Mouse (Mus musculus) CH12.LX (cell line): Measurements from ENCODE around the gene Arl6ip5. TPM values are rescaled to one million over a fixed set of nuclear protein-coding genes. Genes with fewer than 3 reads are reported as not detected.

ENCODE experiments used
- DNase-seq: peaks from one replicate; pipeline ENCODE4 v3.0.0-alpha.2; 2013; ENCODE audit errors: extremely low read depth
- H3K27ac ChIP-seq: 2 replicates; pipeline ENCODE4 v1.5.1; 2012; ENCODE audit warnings: low read depth, mild to moderate bottlenecking, control low read depth, moderate library complexity; ENCODE audit not compliant: insufficient read depth
- H3K27me3 ChIP-seq: replicated peaks from 2 replicates; pipeline ENCODE3; 2012; ENCODE audit warnings: inconsistent platforms
- H3K36me3 ChIP-seq, 2 experiments: replicated peaks in 1 of 2; 2 replicates each; pipeline versions ENCODE3 to v1.6.1; 2012; ENCODE audit warnings: inconsistent platforms in 1 of 2, low read length in 1 of 2, mild to moderate bottlenecking in 1 of 2, mixed read lengths in 1 of 2, moderate library complexity in 1 of 2; ENCODE audit not compliant: control insufficient read depth in 1 of 2, insufficient read depth in 1 of 2
- H3K4me1 ChIP-seq, 2 experiments: 2 replicates each; pipeline ENCODE4 v1.6.1; 2012; ENCODE audit warnings: inconsistent platforms in 1 of 2, moderate library complexity in 1 of 2; ENCODE audit not compliant: insufficient read depth in 2 of 2, control insufficient read depth in 1 of 2
- H3K4me2 ChIP-seq: 2 replicates; pipeline ENCODE4 v1.6.1; 2012; ENCODE audit warnings: low read depth, mild to moderate bottlenecking, control low read depth; ENCODE audit not compliant: poor library complexity, insufficient read depth, severe bottlenecking
- H3K4me3 ChIP-seq, 3 experiments: fragments of 150-350 bp in 1 of 3; sonication (generic) in 1 of 3; replicated peaks in 1 of 3; 2 replicates each; pipeline versions ENCODE3 to v1.5.1; 2011 to 2012; ENCODE audit warnings: low read depth in 2 of 3, low read length in 2 of 3, mild to moderate bottlenecking in 2 of 3, moderate library complexity in 2 of 3, control low read depth in 1 of 3, improper control_type of control experiment in 1 of 3, inconsistent platforms in 1 of 3, mixed read lengths in 1 of 3; ENCODE audit not compliant: poor library complexity in 1 of 3
- H3K79me2 ChIP-seq: replicated peaks from 2 replicates; pipeline ENCODE4 v1.6.1; 2012; ENCODE audit warnings: mild to moderate bottlenecking, moderate library complexity; ENCODE audit not compliant: control insufficient read depth, poor library complexity, insufficient read depth, severe bottlenecking; ENCODE audit errors: extremely low read depth
- H3K9ac ChIP-seq: 2 replicates; pipeline ENCODE4 v1.6.1; 2012; ENCODE audit warnings: low read depth, mild to moderate bottlenecking, control low read depth, moderate library complexity; ENCODE audit not compliant: insufficient read depth
- H3K9me3 ChIP-seq: replicated peaks from 2 replicates; pipeline ENCODE3; 2012; ENCODE audit warnings: low read length, inconsistent platforms, mixed read lengths
- CHD1 ChIP-seq: IDR thresholded peaks from 2 replicates; pipeline ENCODE4 v1.6.1; 2012; ENCODE audit warnings: low read depth, low read length, improper control_type of control experiment, inconsistent platforms
- CHD2 ChIP-seq: IDR thresholded peaks from 2 replicates; pipeline ENCODE4 v1.6.1; 2011; ENCODE audit warnings: low read length, improper control_type of control experiment
- CTCF ChIP-seq, 2 experiments: IDR thresholded peaks in 1 of 2; conservative IDR thresholded peaks in 1 of 2; 2 replicates each; pipeline ENCODE4 v1.5.1; 2011 to 2012; ENCODE audit warnings: low read depth in 2 of 2, low read length in 2 of 2, improper control_type of control experiment in 1 of 2, inconsistent platforms in 1 of 2, mild to moderate bottlenecking in 1 of 2, moderate library complexity in 1 of 2
- ELF1 ChIP-seq: IDR thresholded peaks from 2 replicates; pipeline ENCODE4 v1.6.1; 2014; ENCODE audit warnings: low read depth, mild to moderate bottlenecking, inconsistent platforms, low read length, improper control_type of control experiment
- EP300 ChIP-seq: IDR thresholded peaks from 2 replicates; pipeline ENCODE4 v1.6.1; 2011; ENCODE audit warnings: low read length, improper control_type of control experiment
- ETS1 ChIP-seq: conservative IDR thresholded peaks from 2 replicates; pipeline ENCODE4 v1.6.1; 2012; ENCODE audit warnings: low read depth, mild to moderate bottlenecking, inconsistent platforms, low read length, improper control_type of control experiment, moderate library complexity
- GABPA ChIP-seq: IDR thresholded peaks from 2 replicates; pipeline ENCODE4 v1.6.1; 2012; ENCODE audit warnings: low read depth, low read length, improper control_type of control experiment, inconsistent platforms; ENCODE audit not compliant: insufficient replicate concordance
- HCFC1 ChIP-seq: IDR thresholded peaks from 2 replicates; pipeline ENCODE4 v1.6.1; 2012; ENCODE audit warnings: low read depth, mild to moderate bottlenecking, inconsistent platforms, low read length, improper control_type of control experiment
- IRF4 ChIP-seq: IDR thresholded peaks from 2 replicates; pipeline ENCODE4 v1.6.1; 2014; ENCODE audit warnings: low read depth, mild to moderate bottlenecking, inconsistent platforms, low read length, improper control_type of control experiment
- JUN ChIP-seq: IDR thresholded peaks from 2 replicates; pipeline ENCODE4 v1.6.1; 2011; ENCODE audit warnings: low read depth, mild to moderate bottlenecking, low read length, improper control_type of control experiment, moderate library complexity; ENCODE audit not compliant: insufficient read depth
- MAFK ChIP-seq: IDR thresholded peaks from 2 replicates; pipeline ENCODE4 v1.6.1; 2011; ENCODE audit warnings: low read length, improper control_type of control experiment; ENCODE audit not compliant: insufficient replicate concordance
- MAX ChIP-seq: IDR thresholded peaks from 2 replicates; pipeline ENCODE4 v1.6.1; 2011; ENCODE audit warnings: low read length, improper control_type of control experiment
- MAZ ChIP-seq: IDR thresholded peaks from 2 replicates; pipeline ENCODE4 v1.6.1; 2012; ENCODE audit warnings: low read depth, mild to moderate bottlenecking, inconsistent platforms, low read length, improper control_type of control experiment, moderate library complexity
- MEF2A ChIP-seq: IDR thresholded peaks from 2 replicates; pipeline ENCODE4 v1.6.1; 2014; ENCODE audit warnings: low read depth, mild to moderate bottlenecking, inconsistent platforms, low read length, improper control_type of control experiment, borderline replicate concordance
- MXI1 ChIP-seq: IDR thresholded peaks from 2 replicates; pipeline ENCODE4 v1.6.1; 2011; ENCODE audit warnings: mild to moderate bottlenecking, low read depth, low read length, improper control_type of control experiment
- MYC ChIP-seq: IDR thresholded peaks from 2 replicates; pipeline ENCODE4 v1.6.1; 2011; ENCODE audit warnings: low read depth, mild to moderate bottlenecking, improper control_type of control experiment, low read length
- NELFE ChIP-seq: IDR thresholded peaks from 2 replicates; pipeline ENCODE4 v1.6.1; 2011; ENCODE audit warnings: low read depth, low read length, improper control_type of control experiment
- PAX5 ChIP-seq: IDR thresholded peaks from 2 replicates; pipeline ENCODE4 v1.6.1; 2012; ENCODE audit warnings: low read length, inconsistent platforms, mixed read lengths
- POLR2A ChIP-seq: IDR thresholded peaks from 2 replicates; pipeline ENCODE4 v1.6.1; 2011; ENCODE audit warnings: low read depth, mild to moderate bottlenecking, improper control_type of control experiment, low read length
- POLR2AphosphoS2 ChIP-seq: IDR thresholded peaks from 2 replicates; pipeline ENCODE4 v1.6.1; 2011; ENCODE audit warnings: low read depth, low read length, improper control_type of control experiment
- RAD21 ChIP-seq: IDR thresholded peaks from 2 replicates; pipeline ENCODE4 v1.6.1; 2011; ENCODE audit warnings: low read depth, mild to moderate bottlenecking, low read length, improper control_type of control experiment, moderate library complexity
- TBP ChIP-seq: conservative IDR thresholded peaks from 2 replicates; pipeline ENCODE4 v1.6.1; 2011; ENCODE audit warnings: low read depth, low read length, improper control_type of control experiment
- USF1 ChIP-seq: IDR thresholded peaks from 2 replicates; pipeline ENCODE4 v1.6.1; 2014; ENCODE audit warnings: low read depth, mild to moderate bottlenecking, inconsistent platforms, low read length, improper control_type of control experiment
- USF2 ChIP-seq: conservative IDR thresholded peaks from 2 replicates; pipeline ENCODE4 v1.6.1; 2011; ENCODE audit warnings: low read depth, low read length, improper control_type of control experiment
- ZC3H11A ChIP-seq: IDR thresholded peaks from 2 replicates; pipeline ENCODE4 v1.6.1; 2012; ENCODE audit warnings: low read depth, mild to moderate bottlenecking, inconsistent platforms, low read length, improper control_type of control experiment
- ZKSCAN1 ChIP-seq: IDR thresholded peaks from 2 replicates; pipeline ENCODE4 v1.6.1; 2012; ENCODE audit warnings: low read depth, inconsistent platforms, low read length, improper control_type of control experiment, borderline replicate concordance
- ZMIZ1 ChIP-seq: IDR thresholded peaks from 2 replicates; pipeline ENCODE4 v1.6.1; 2012; ENCODE audit warnings: low read depth, mild to moderate bottlenecking, inconsistent platforms, low read length, improper control_type of control experiment
- ZNF384 ChIP-seq: IDR thresholded peaks from 2 replicates; pipeline ENCODE4 v1.6.1; 2012; ENCODE audit warnings: low read depth, low read length, improper control_type of control experiment, inconsistent platforms
- dilution Hi-C: fragments of 300-500 bp; cut with MboI; formaldehyde crosslinking; loops from 2 replicates; pipeline ENCODE4 v1.14.3; 2020; ENCODE audit warnings: low sequenced_read_pairs; ENCODE audit not compliant: extremely low pct_unique_long_range_greater_than_20kb, extremely low pct_ligation_motif_present
- in situ Hi-C: fragments of 300-500 bp; cut with MboI; formaldehyde crosslinking; loops from 3 replicates; pipeline ENCODE4 v1.14.3; 2019; ENCODE audit warnings: low sequenced_read_pairs, low pct_ligation_motif_present, low pct_unique_long_range_greater_than_20kb, mixed read lengths
- polyA plus RNA-seq: library from polyadenylated mRNA; unstranded; fragments of >175 nt; gene quantifications from 2 replicates; pipeline ENCODE4 v1.2.1, GENCODE M21; 2012; ENCODE audit warnings: low read depth; ENCODE audit not compliant: insufficient read length
- total RNA-seq, 2 experiments: library from RNA; depleted of rRNA; stranded (reverse); fragments of 300-350 nt in 1 of 2; fragments of >200 nt in 1 of 2; gene quantifications; 2 replicates each; pipeline ENCODE4 v1.2.3; 2012 to 2014

Arl6ip5 gene
- total and polyA plus RNA-seq, 3 experiments: 43.6 to 135 (median 118) TPM

- H3K4me3 ChIP-seq: no peak within 1 kb of the TSS
- H3K9me3 ChIP-seq: no peaks in the 10 kb centered on the region
- no peak within 1 kb of the TSS for H3K27ac ChIP-seq
- H3K27me3 ChIP-seq: no peaks in the 10 kb centered on the region
- in situ Hi-C loops (loop anchor here (25.0 kb wide), 1 partner anchor 485 kb away; no protein-coding TSS in a partner anchor), dilution Hi-C loops (no loop called here)
- H3K36me3 ChIP-seq: no peaks in the 10 kb centered on the region
- no peak for DNase-seq
- TF ChIP-seq POLR2A (no peak), IRF4 (no peak), ZC3H11A (no peak), MEF2A (no peak), CTCF (conservative IDR thresholded peaks at IDR 0.05 in 1 of 2, IDR thresholded peaks at IDR 0.05 in 1 of 2; ENCODE audit: low read depth in 2 of 2, low read length in 2 of 2) (no peak), ZKSCAN1 (no peak), ELF1 (no peak), JUN (no peak), MAFK (no peak), ETS1 (no peak), ZMIZ1 (no peak), TBP (no peak), NELFE (no peak), USF2 (no peak), MXI1 (no peak), ZNF384 (no peak)
- no peak within 1 kb of the TSS for H3K4me2 ChIP-seq
- H3K4me1 ChIP-seq: 0 out of 4 replicates have a peak, but pooled peaks cover 0 to 7% of the 10 kb centered on the region in 2 experiments
- H3K9ac ChIP-seq: no peak within 1 kb of the TSS
- H3K79me2 ChIP-seq: no peaks in the 10 kb centered on the region
These were observed 42.3 kb downstream of the Arl6ip5 start, which contains the start of gene Lmod3 for GRCm38 (mm10) chr6:97252711-97253221. TSS of gene Lmod3 (minus strand) at chr6:97252759.

- no peaks in the 10 kb centered on the region for H3K4me1 ChIP-seq
- no peak overlapping the region for H3K9ac ChIP-seq
- H3K27ac ChIP-seq: no peak overlapping the region
- H3K36me3 ChIP-seq: no peaks in the 10 kb centered on the region
- H3K4me2 ChIP-seq: no peak overlapping the region
- no peak for DNase-seq
- dilution Hi-C loops (no loop called here), in situ Hi-C loops (loop anchor here (25.0 kb wide), 1 partner anchor 479 kb away; no protein-coding TSS in a partner anchor)
- H3K27me3 ChIP-seq: no peaks in the 10 kb centered on the region
- TF ChIP-seq POLR2AphosphoS2: no peak
- TF ChIP-seq NELFE: no peak
- TF ChIP-seq ZC3H11A: no peak
- TF ChIP-seq MAX: no peak
- no peak for TF ChIP-seq MAZ
- no peak for TF ChIP-seq ZKSCAN1
- TF ChIP-seq ZNF384: no peak
- TF ChIP-seq USF1: no peak
- TF ChIP-seq HCFC1: no peak
- no peak for TF ChIP-seq EP300
- no peak for TF ChIP-seq GABPA
- no peak for TF ChIP-seq CHD1
- no peak for TF ChIP-seq PAX5
- no peak for TF ChIP-seq ELF1
- TF ChIP-seq JUN: no peak
- TF ChIP-seq IRF4: no peak
- no peak for TF ChIP-seq RAD21
- TF ChIP-seq USF2: no peak
- TF ChIP-seq CHD2: no peak
- TF ChIP-seq MYC: no peak
- TF ChIP-seq, all 38 proteins: peak for 0
- Histone ChIP-seq H3K9me3 (no peaks in the 10 kb centered on the region), H3K79me2 (no peaks in the 10 kb centered on the region), H3K4me3 (no peak overlapping the region)
These were observed 48.0 kb downstream of the Arl6ip5 start for GRCm38 (mm10) chr6:97258489-97258888.
